Mouse (Mus musculus) brown adipose tissue, adult 24 weeks (tissue): ENCODE results near the gene Rnf207. TPM values are rescaled to one million over a fixed set of nuclear protein-coding genes. Genes with fewer than 3 reads are reported as not detected.
A peak's percentile ranks its signal among the peaks of the same experiment; 100 is the strongest.

Source experiments
- H3K27ac ChIP-seq: fragments of 200-500 bp; replicated peaks from 2 replicates; pipeline ENCODE4 v1.5.1; 2012; ENCODE audit warnings: low read depth, mild to moderate bottlenecking, low read length
- H3K4me1 ChIP-seq: fragments of 200-500 bp; 2 replicates; pipeline ENCODE4 v1.6.1; 2012; ENCODE audit warnings: low read length, mixed read lengths; ENCODE audit not compliant: control insufficient read depth, insufficient read depth, insufficient read length
- H3K4me3 ChIP-seq: fragments of 200-500 bp; 2 replicates; pipeline ENCODE4 v1.5.1; 2012; ENCODE audit warnings: low read depth, mild to moderate bottlenecking, low read length, moderate library complexity; ENCODE audit not compliant: insufficient read depth
- polyA plus RNA-seq: library from polyadenylated mRNA; stranded (reverse); fragments of >200 nt; gene quantifications from 2 replicates; pipeline ENCODE4 v1.2.4, GENCODE M21; 2012; ENCODE audit not compliant: missing spikeins, insufficient read depth, insufficient read length

Gene Rnf207
- polyA plus RNA-seq, result not detected in 2 replicates

GRCm38 (mm10) chr4:152318517-152319234, at the start of gene Rnf207:
Gene Rnf207, minus strand, starts transcription at chr4:152318993.
- H3K27ac ChIP-seq, result no peak within 1 kb of the TSS
- peak within 1 kb of the TSS; percentile 52 for H3K4me3 ChIP-seq
- no peaks in the 10 kb centered on the region for H3K4me1 ChIP-seq

- Histone ChIP-seq H3K4me3 (no peak overlapping the region), H3K27ac (no peak overlapping the region), H3K4me1 (no peaks in the 10 kb centered on the region)
Measured at GRCm38 (mm10) chr4:152365228-152365627, 46.4 kb upstream of the Rnf207 start.

- Histone ChIP-seq H3K4me1 (no peaks in the 10 kb centered on the region), H3K4me3 (no peak overlapping the region), H3K27ac (no peak overlapping the region)
Measured at GRCm38 (mm10) chr4:152362180-152362579, 43.4 kb upstream of the Rnf207 start.

GRCm38 (mm10) chr4:152360855-152361254, 42.1 kb upstream of the Rnf207 start:
- no peak overlapping the region for H3K27ac ChIP-seq
- no peak overlapping the region for H3K4me3 ChIP-seq
- no peaks in the 10 kb centered on the region for H3K4me1 ChIP-seq

GRCm38 (mm10) chr4:152359700-152360099, 40.9 kb upstream of the Rnf207 start:
- Histone ChIP-seq H3K27ac (no peak overlapping the region), H3K4me3 (no peak overlapping the region), H3K4me1 (no peaks in the 10 kb centered on the region)

- H3K4me3 ChIP-seq, result no peak overlapping the region
- no peak overlapping the region for H3K27ac ChIP-seq
- H3K4me1 ChIP-seq, result no peaks in the 10 kb centered on the region
Measured at GRCm38 (mm10) chr4:152355672-152356071, 36.9 kb upstream of the Rnf207 start.

- Histone ChIP-seq H3K27ac (no peak overlapping the region), H3K4me1 (no peaks in the 10 kb centered on the region), H3K4me3 (no peak overlapping the region)
Measured at GRCm38 (mm10) chr4:152353886-152354637, 35.3 kb upstream of the Rnf207 start.

GRCm38 (mm10) chr4:152351422-152352305, 32.9 kb upstream of the Rnf207 start:
- no peak overlapping the region for H3K4me3 ChIP-seq
- no peak overlapping the region for H3K27ac ChIP-seq
- H3K4me1 ChIP-seq, result no peaks in the 10 kb centered on the region

GRCm38 (mm10) chr4:152350722-152351421, 32.1 kb upstream of the Rnf207 start:
- H3K4me3 ChIP-seq, result no peak overlapping the region
- no peaks in the 10 kb centered on the region for H3K4me1 ChIP-seq
- H3K27ac ChIP-seq, result no peak overlapping the region

GRCm38 (mm10) chr4:152349837-152350381, 31.1 kb upstream of the Rnf207 start:
- Histone ChIP-seq H3K4me3 (no peak overlapping the region), H3K27ac (no peak overlapping the region), H3K4me1 (no peaks in the 10 kb centered on the region)

- H3K4me3 ChIP-seq, result no peak overlapping the region
- H3K27ac ChIP-seq, result no peak overlapping the region
- no peaks in the 10 kb centered on the region for H3K4me1 ChIP-seq
Measured at GRCm38 (mm10) chr4:152345120-152345889, 26.5 kb upstream of the Rnf207 start.

- H3K4me1 ChIP-seq, result no peaks in the 10 kb centered on the region
Measured at GRCm38 (mm10) chr4:152344651-152345050, 25.9 kb upstream of the Rnf207 start.

GRCm38 (mm10) chr4:152343296-152343695, 24.5 kb upstream of the Rnf207 start:
- H3K4me1 ChIP-seq, result no peaks in the 10 kb centered on the region
- H3K27ac ChIP-seq, result no peak overlapping the region
- no peak overlapping the region for H3K4me3 ChIP-seq

More at GRCm38 (mm10) chr4:152344651-152345050, 25.9 kb upstream of the Rnf207 start:
- Histone ChIP-seq H3K27ac (no peak overlapping the region), H3K4me3 (no peak overlapping the region)
